Mouse (Mus musculus) intestine, postnatal 0 days (tissue): ENCODE data around the gene Sh3pxd2a. TPM values are rescaled to one million over a fixed set of nuclear protein-coding genes. Genes with fewer than 3 reads are reported as not detected.

ENCODE experiments used
- ATAC-seq: fragments of 200-750 bp; cut with Nextera tagmentation; 2 replicates; pipeline ENCODE4 v1.8.0; 2017; ENCODE audit warnings: mild to moderate bottlenecking, moderate TSS enrichment, moderate library complexity
- H3K27ac ChIP-seq: fragments of 300-500 bp; sonication (generic); 2 replicates; pipeline ENCODE4 v1.5.1; 2014; ENCODE audit warnings: mild to moderate bottlenecking, low read depth, low read length, moderate library complexity
- H3K27me3 ChIP-seq: fragments of 300-500 bp; sonication (generic); replicated peaks from 2 replicates; pipeline ENCODE4 v1.6.1; 2014; ENCODE audit warnings: low read length, mixed read lengths; ENCODE audit not compliant: control insufficient read depth, insufficient read depth
- H3K36me3 ChIP-seq: fragments of 300-500 bp; sonication (generic); 2 replicates; pipeline ENCODE4 v1.6.1; 2014; ENCODE audit warnings: mild to moderate bottlenecking, moderate library complexity; ENCODE audit not compliant: control insufficient read depth, insufficient read depth
- H3K4me1 ChIP-seq: fragments of 300-500 bp; sonication (generic); replicated peaks from 2 replicates; pipeline ENCODE4 v1.6.1; 2014; ENCODE audit warnings: antibody characterized with exemption, low read length, mixed read lengths; ENCODE audit not compliant: control insufficient read depth, insufficient read depth
- H3K4me2 ChIP-seq: fragments of 300-500 bp; sonication (generic); replicated peaks from 2 replicates; pipeline ENCODE4 v1.6.1; 2014; ENCODE audit warnings: low read depth, mild to moderate bottlenecking, moderate library complexity
- H3K4me3 ChIP-seq: fragments of 300-500 bp; sonication (generic); 2 replicates; pipeline ENCODE4 v1.5.1; 2014; ENCODE audit warnings: low read depth, low read length
- H3K9ac ChIP-seq: fragments of 300-500 bp; sonication (generic); 2 replicates; pipeline ENCODE4 v1.6.1; 2014; ENCODE audit warnings: mild to moderate bottlenecking, low read depth, low read length
- H3K9me3 ChIP-seq: fragments of 300-500 bp; sonication (generic); 2 replicates; pipeline ENCODE4 v1.6.1; 2016; ENCODE audit warnings: mixed run types; ENCODE audit not compliant: control insufficient read depth
- CTCF ChIP-seq: sonication (generic); IDR thresholded peaks from 2 replicates; pipeline ENCODE4 v1.5.1; 2016; ENCODE audit warnings: low read depth, mild to moderate bottlenecking, control low read depth, antibody characterized with exemption, moderate library complexity
- WGBS: fragments of 180-500 bp; shearing (Covaris S2); extraction: QIAGEN DNeasy Blood & Tissue Kit; methylation state at CpG from one replicate; pipeline ENCODE4 v1.1.7; 2014; 5-methylcytosine and 5-hydroxymethylcytosine counted together
- polyA plus RNA-seq: library from polyadenylated mRNA; unstranded; fragments of >200 nt; fragmentation: Nextera tagmentation; extraction: Ambion mirVana; gene quantifications from 2 replicates; pipeline ENCODE4 v1.2.1, GENCODE M21; 2015

Sh3pxd2a gene
- polyA plus RNA-seq, 1 experiment from 2014 or later: 2.2 TPM

DNA sequence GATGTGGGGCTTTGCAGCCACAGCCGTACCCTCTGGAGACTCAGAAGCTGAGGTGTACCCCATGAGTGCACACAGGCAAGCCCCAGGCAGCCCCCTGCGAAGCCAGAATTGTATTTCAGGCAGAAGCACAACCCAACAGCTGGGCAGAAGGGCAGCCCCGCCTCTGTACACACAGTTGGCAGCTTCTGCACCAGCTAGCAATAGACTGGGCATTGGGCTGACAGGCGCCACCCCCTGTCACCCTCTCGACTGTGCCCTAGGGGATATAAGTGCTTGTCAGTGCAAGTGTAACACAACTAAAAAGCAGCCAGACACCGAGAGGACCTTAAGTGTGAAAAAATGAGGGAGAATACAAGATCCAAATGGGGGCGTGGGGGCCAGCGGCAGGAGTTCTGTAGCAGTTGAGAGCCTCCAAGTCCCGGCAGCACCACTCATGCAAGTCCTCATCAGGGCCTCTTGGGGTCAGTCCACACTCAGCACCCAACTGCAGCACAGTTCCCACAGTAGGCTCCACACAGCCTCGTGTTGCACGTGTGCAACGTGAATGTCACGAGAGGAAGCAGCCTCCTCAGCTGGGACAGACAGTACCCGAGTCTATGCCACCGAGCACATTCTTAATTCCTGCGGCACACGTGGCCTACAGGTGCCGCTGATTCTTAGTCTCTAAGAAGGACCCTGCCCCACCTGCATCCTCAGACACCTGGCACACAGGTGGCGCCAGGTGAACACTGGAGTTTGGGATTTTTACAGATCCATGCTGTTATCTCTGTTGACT lies 147.7 kb downstream of the Sh3pxd2a start:
- H3K36me3 ChIP-seq: no peaks in the 10 kb centered on the region
- WGBS: 80% methylated on average over 19 of the region's 19 CpGs
- no peak overlapping the region for H3K27ac ChIP-seq
- H3K27me3 ChIP-seq: no peaks in the 10 kb centered on the region
- H3K4me1 ChIP-seq: peaks cover 8% of the 10 kb centered on the region; the same call in 1 of the 2 replicates
- TF ChIP-seq CTCF: peak; percentile 28; the same call in 1 of the 2 replicates
- H3K9ac ChIP-seq: no peak overlapping the region
- H3K4me2 ChIP-seq: no peak overlapping the region
- no peak for ATAC-seq
- no peaks in the 10 kb centered on the region for H3K9me3 ChIP-seq
- no peak overlapping the region for H3K4me3 ChIP-seq

DNA sequence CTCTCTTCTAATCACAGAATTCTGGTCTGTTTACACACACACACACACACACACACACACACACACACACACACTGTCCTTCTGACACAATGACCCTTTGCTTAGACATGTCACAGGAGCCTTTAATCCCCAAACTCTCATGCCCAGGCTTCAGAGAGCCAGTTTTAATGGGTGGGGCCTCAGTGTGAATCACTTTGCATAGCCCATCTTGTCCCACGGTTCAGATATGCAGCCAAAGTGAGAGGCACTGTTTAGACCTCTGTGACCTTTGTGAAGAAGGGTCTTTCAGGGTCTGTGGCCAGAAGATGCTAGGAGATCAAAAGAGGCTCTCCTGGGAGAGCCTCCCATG lies 148.3 kb downstream of the Sh3pxd2a start:
- Histone ChIP-seq H3K4me1 (peaks cover 8% of the 10 kb centered on the region; the same call in 1 of the 2 replicates), H3K36me3 (no peaks in the 10 kb centered on the region), H3K27me3 (no peaks in the 10 kb centered on the region), H3K4me2 (no peak overlapping the region), H3K4me3 (no peak overlapping the region), H3K27ac (no peak overlapping the region), H3K9me3 (no peaks in the 10 kb centered on the region), H3K9ac (no peak overlapping the region)
- 23% methylated on average over 1 of the region's 1 CpGs for WGBS
- no peak for TF ChIP-seq CTCF
- no peak for ATAC-seq

DNA sequence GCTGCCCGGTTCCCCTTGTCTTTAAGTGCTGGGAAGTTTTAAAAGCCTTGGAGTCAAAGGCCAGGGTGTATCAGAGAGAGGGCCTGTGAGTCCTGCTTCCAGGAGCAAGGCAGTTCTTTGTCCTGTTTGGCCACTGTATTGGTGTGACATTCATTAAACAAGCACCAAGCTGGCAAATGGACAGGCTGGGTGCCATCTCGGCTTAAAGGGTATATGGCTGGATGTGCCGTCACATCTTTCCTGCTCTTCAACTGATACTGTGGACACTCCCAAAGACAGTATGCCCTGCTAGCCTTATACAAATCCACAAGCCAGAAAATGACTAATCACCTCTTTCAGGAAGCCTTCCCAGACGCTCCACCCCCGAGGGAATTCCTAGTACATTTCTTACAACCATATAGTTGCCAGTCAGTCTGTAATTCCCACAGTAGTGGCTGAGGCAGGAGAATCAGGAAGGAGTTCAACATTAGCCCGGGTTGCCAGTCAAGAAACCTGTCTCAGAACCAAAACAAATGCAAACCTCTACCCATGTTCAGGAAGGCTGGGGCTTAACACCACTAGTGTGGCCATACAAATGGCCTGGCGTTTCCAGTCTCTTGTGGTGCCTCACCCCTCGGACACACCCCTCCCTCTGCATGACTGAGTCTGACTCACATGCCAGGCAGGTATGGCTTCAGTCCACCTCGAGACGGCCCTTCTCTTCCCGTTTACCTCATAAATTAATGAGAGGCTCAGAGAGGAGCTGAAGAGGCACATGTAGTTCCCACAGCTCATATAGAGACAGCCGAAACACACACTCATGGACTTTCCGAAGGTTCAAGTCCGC lies 148.9 kb downstream of the Sh3pxd2a start:
- Histone ChIP-seq H3K36me3 (no peaks in the 10 kb centered on the region), H3K4me2 (peak overlapping the region; percentile 58), H3K9ac (no peak overlapping the region), H3K27me3 (no peaks in the 10 kb centered on the region), H3K4me3 (peak overlapping the region; percentile 37; the same call in 1 of the 2 replicates), H3K27ac (peak overlapping the region; percentile 63; the same call in 1 of the 2 replicates), H3K4me1 (peaks cover 8% of the 10 kb centered on the region; the same call in 1 of the 2 replicates), H3K9me3 (no peaks in the 10 kb centered on the region)
- ATAC-seq: peak; percentile 21; the same call in 1 of the 2 replicates
- TF ChIP-seq CTCF: no peak
- 40% methylated on average over 14 of the region's 14 CpGs for WGBS

DNA sequence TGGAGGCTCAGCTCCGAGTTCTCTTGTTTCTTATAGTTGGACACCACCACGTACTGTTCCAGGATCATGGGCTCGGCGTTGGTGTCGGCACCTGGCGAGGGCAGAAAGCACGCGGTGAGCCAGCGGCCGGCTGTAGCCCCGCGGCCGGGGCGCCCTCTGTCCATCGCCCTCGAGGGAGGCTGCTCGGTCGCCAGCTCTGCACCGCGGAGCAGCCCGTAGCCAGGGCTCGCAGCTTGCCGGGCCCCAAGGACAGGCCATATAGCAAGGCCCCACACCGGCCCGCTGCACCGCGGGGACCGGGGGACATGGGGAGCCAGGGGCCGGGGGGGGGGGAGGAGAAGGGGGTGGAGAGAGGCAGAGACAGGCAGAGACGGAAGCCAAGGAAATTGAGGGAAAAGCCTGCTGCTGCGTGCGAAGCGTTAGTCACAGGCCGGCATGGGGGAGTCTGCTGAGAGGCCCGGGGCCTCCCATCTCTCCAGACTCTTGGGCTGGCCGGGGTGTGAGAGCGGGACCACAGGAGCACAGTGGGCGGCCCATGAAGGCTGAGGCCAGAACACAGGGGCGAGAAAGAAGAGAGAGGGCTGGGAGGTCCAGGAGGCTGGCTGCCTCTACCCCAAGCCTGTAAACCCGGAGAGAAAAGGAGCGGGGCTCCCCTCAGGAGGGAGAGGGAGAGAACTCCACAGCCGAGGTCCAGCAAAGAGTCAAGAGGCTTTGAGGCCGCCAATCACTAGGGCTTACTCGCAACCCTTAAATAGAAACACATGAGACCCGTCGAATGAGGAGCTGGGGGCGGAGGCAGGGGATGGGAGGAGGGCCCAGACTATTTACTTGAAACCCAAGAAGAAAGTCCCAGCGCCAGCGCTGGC lies 149.9 kb downstream of the Sh3pxd2a start:
- Histone ChIP-seq H3K4me2 (peak overlapping the region; percentile 58), H3K27me3 (no peaks in the 10 kb centered on the region), H3K36me3 (no peaks in the 10 kb centered on the region), H3K4me1 (peaks cover 8% of the 10 kb centered on the region; the same call in 1 of the 2 replicates), H3K9ac (peak overlapping the region; percentile 50), H3K9me3 (no peaks in the 10 kb centered on the region), H3K27ac (peak overlapping the region; percentile 63; the same call in 1 of the 2 replicates), H3K4me3 (peak overlapping the region; percentile 37)
- ATAC-seq: peak; percentile 25; the same call in 1 of the 2 replicates
- WGBS: 30% methylated on average over 49 of the region's 49 CpGs
- TF ChIP-seq CTCF: no peak

DNA sequence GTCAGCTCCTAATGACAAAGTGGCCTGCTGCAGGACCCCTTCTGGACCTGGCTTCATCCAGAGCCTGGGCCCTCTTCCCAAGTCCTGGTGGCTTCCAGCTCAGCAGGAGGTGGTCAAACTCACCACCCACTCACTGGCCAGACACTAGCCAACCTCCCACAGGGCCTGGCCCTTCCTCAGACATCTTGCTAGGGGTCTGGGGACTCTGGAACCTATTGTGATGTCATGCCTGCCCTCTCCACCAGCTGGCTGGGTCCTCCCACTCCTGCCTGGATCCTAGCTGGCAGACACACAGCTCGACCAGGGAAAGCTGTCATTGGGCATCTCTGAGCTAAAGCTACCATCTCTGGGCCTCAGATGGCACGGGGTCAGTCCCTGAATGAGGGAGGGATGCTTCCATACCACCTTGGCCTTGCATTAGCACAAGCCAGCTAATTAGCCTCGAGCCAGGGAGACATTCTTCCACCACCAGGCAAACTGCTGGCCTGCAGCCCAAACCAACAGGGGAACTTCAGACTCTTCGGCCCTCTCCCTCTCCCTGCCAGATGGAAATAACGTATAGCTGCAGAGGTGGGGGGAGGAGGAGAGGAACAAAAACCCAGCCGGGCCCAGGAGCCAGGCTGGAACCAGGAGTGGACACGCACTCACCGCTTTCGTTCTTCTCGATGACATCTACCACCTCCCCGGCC lies 150.7 kb downstream of the Sh3pxd2a start:
- no peaks in the 10 kb centered on the region for H3K36me3 ChIP-seq
- peak overlapping the region; percentile 50 for H3K9ac ChIP-seq
- no peak for TF ChIP-seq CTCF
- WGBS: 42% methylated on average over 11 of the region's 11 CpGs
- H3K9me3 ChIP-seq: no peaks in the 10 kb centered on the region
- H3K27ac ChIP-seq: peak overlapping the region; percentile 63; the same call in 1 of the 2 replicates
- peak overlapping the region; percentile 37 for H3K4me3 ChIP-seq
- ATAC-seq: no peak
- peaks cover 8% of the 10 kb centered on the region; the same call in 1 of the 2 replicates for H3K4me1 ChIP-seq
- H3K27me3 ChIP-seq: no peaks in the 10 kb centered on the region
- H3K4me2 ChIP-seq: peak overlapping the region; percentile 58
